Mouse (Mus musculus) gastrocnemius, adult 2 months (tissue): ENCODE data around the gene BC048679. TPM values are rescaled to one million over a fixed set of nuclear protein-coding genes. Genes with fewer than 3 reads are reported as not detected.

ENCODE experiments used
- DNase-seq: peaks from one replicate; pipeline ENCODE4 v3.0.0; 2022
- H3K27ac ChIP-seq: fragments of 200-600 bp; 2 replicates; pipeline ENCODE4 v1.8.1; 2022; ENCODE audit warnings: mild to moderate bottlenecking
- H3K4me3 ChIP-seq: fragments of 200-600 bp; 2 replicates; pipeline ENCODE4 v1.8.1; 2022; ENCODE audit warnings: mild to moderate bottlenecking, moderate library complexity
- CTCF ChIP-seq: fragments of 200-600 bp; IDR thresholded peaks from 2 replicates; pipeline ENCODE4 v1.8.1; 2022; ENCODE audit warnings: antibody characterized with exemption, mild to moderate bottlenecking, moderate library complexity
- intact Hi-C: fragments of 180-260 bp; cut with DNase I; formaldehyde crosslinking; loops from one replicate; pipeline ENCODE4 v1.15.1; 2025
- long read RNA-seq, 2 experiments: library from polyadenylated mRNA; stranded (forward); transcript quantifications; one replicate each; pipeline ENCODE4 v2.0.0; 2021
- total RNA-seq, 2 experiments: library from RNA; stranded (reverse); gene quantifications; 2 replicates each; pipeline ENCODE4 v1.2.3; 2021

BC048679 gene
- total RNA-seq: 10 to 100 TPM in 1 of 2 experiments, 1 to 10 TPM in 1; 1.4 to 10.7 TPM
- long read RNA-seq, experiment 1, partial matches to known transcripts: 1 of 4 reads
- long read RNA-seq, experiment 1, other reads (novel, unspliced or antisense): 3 of 4 reads
- long read RNA-seq, experiment 2, partial matches to known transcripts: 0 of 4 reads
- long read RNA-seq, experiment 2, other reads (novel, unspliced or antisense): 4 of 4 reads

DNA sequence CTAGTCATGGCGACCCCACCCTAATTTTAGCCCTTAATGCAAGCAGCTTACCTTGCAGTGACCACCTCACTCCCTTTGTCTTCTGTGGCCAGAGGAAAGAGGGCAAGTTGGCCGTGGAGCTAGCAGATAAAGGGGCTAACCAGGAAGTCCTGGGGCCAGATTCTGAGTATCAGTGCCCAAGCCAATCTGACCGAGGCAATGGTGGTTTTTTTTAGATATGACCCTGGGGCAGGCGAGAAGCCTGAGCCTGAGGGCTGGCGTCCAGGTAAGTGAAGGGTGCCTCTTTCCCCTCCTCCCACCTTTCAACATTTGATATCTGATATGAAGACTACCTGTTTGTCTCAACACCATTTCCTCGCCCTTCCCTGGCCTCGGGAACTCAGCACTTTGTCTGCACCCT is at the start of gene BC048679:
Gene BC048679, minus strand, starts transcription at position 101 of the 400 bp plus-strand sequence.
- H3K27ac ChIP-seq: no peak within 1 kb of the TSS
- no peak within 1 kb of the TSS for H3K4me3 ChIP-seq
- no peak for TF ChIP-seq CTCF
- no peak for DNase-seq
- intact Hi-C loops: no loop called here

DNA sequence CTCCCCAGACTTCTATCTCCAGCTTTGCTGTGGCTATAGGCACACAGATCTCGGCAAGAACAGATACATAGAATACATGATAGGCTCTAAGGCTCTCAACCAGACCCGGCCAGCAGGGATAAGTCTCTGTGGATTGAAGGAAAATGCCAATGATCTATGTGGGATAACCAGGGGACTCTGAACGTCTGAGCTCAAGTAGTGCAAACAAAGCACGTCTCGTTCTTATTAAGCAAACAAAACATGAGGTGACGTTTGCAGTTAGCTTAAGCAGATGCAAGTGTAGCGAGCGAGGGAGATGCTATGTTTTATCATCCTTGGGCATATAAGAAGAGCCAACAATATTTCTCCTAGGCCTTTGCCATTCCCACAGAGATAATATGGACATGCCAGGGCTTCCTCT is 44.9 kb upstream of the BC048679 start:
- no peak overlapping the region for H3K4me3 ChIP-seq
- intact Hi-C loops: loop anchor here (10.0 kb wide), 1 partner anchor 202 kb away; no protein-coding TSS in a partner anchor
- no peak for DNase-seq
- no peak for TF ChIP-seq CTCF
- peak overlapping the region; percentile 78 for H3K27ac ChIP-seq

DNA sequence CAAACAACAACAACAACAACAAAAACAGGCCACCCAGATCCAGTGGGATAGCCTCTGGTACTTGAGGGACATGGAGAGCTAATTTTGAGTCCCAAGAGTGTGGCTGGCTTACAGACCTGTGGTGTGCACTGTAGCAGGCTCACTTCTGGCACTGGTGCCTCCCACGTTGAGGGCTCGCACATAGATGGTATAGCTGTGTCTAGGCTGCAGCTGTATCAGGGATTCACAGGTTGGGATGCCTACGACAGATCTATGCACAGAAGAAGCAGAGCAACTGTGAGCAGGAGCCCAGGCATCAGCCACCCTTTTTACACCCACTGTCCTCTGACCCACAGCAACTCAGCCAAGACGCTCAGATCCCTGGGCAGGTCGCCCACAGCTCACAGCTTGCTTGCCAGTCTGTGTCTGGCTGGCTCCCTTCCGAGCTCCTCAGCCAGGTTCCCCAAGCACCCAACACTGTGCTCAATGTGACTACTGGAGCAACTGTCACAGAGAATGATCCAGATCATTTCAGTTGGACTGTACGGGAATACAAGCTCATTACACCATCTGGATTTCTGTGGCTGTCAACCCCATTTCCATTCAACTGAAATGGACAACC is 43.9 kb upstream of the BC048679 start:
- intact Hi-C loops: loop anchor here (10.0 kb wide), 1 partner anchor 203 kb away; no protein-coding TSS in a partner anchor

DNA sequence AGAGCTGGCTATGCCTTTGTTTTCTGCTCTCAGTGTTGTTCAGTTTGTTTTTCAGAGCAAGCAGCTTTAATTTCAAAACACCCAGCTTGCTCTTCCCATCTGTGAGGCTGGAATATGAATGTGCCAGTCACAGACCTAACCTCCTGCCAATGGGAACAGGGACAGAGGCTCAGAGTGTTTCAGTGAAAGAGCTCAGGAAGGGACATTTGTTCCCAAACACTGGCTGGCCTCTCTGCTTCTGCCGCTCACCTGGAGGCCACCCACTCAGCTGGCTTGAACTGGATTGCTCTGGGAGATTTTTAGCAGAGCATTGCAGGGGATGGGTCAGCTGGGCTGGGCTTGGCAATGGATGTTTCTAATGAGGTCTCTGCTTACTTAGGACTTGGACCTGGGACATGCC is 42.9 kb upstream of the BC048679 start:
- no peak for DNase-seq
- intact Hi-C loops: loop anchor here (10.0 kb wide), 1 partner anchor 204 kb away; no protein-coding TSS in a partner anchor
- H3K27ac ChIP-seq: peak overlapping the region; percentile 78
- 0 out of 2 replicates have a peak overlapping the region, but pooled peaks have one; percentile 11 for H3K4me3 ChIP-seq
- TF ChIP-seq CTCF: no peak

More for the DNA sequence above, 43.9 kb upstream of the BC048679 start:
- Histone ChIP-seq H3K27ac (peak overlapping the region; percentile 78), H3K4me3 (no peak overlapping the region)
- DNase-seq: peak; percentile 95
- TF ChIP-seq CTCF: no peak

DNA sequence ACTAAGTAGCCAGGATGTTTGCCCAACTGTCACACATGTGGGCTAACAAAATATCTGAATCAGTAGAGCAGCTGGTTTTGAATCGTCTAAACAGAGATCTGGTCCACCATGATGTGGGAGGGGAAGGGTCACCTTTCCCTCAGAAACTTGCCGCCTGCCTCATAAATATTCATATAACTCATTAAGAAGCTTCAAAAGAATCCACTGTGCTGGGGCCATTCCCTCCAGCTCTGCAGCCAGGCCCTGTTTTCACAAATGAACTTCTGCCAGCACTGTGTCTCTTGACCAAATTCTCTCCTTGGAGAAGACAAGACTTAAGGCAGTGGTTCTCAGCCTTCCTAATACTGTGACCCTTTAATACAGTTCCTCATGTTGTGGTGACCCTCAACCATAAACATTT is 41.5 kb upstream of the BC048679 start:
- intact Hi-C loops: no loop called here
- no peak for DNase-seq
- no peak for TF ChIP-seq CTCF
- Histone ChIP-seq H3K27ac (peak overlapping the region; percentile 78), H3K4me3 (no peak overlapping the region)

DNA sequence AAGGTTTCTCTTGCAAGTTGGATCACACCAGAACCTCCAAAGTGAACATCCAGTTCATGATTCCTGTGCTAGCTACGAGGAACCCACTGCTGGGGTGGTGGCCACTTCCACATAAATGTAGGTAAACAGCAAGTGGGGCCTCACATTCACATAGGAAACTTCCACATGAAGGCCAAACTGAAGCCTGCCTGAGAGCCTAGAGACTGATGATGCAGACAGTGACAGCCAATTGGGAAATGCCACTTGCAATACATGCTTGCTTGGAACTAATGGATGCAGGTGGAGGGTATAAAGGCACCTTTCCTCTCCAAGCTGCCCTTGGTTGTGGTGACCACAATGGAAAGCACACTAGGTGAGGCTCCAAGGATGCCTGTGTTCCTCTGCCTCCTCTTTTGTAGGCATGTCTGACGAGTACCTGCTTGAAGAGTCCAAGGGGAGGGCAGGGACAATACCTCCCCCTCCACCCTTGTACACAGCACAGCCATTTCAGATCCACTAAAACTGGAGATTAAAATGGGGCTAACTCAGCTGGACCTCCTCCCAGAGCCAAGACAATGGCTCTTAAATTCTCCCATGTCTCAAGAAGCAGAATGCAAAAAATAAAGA is 40.1 kb upstream of the BC048679 start:
- TF ChIP-seq CTCF: no peak
- no peak overlapping the region for H3K4me3 ChIP-seq
- DNase-seq: no peak
- H3K27ac ChIP-seq: no peak overlapping the region
- intact Hi-C loops: no loop called here

DNA sequence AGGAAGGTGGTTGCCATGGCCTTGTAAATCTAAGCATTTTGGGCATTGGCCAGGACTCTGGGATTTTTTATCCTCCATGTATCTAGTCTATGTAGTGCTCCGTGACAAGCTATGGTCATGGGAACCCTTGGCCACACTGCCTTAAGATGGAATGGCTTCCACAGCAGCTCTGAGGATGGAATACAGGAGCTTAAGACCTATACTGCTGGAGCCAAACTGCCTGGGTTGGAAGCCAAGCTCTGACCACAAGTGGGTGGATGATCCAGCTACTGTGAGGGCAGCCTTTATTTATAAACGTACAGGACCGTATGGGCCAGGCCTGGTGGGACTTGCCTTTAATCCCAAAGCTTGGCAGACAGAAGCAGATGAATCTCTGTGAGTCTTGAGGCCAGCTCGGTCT is 38.4 kb upstream of the BC048679 start:
- no peak for DNase-seq
- H3K27ac ChIP-seq: no peak overlapping the region
- TF ChIP-seq CTCF: no peak
- intact Hi-C loops: no loop called here
- no peak overlapping the region for H3K4me3 ChIP-seq

DNA sequence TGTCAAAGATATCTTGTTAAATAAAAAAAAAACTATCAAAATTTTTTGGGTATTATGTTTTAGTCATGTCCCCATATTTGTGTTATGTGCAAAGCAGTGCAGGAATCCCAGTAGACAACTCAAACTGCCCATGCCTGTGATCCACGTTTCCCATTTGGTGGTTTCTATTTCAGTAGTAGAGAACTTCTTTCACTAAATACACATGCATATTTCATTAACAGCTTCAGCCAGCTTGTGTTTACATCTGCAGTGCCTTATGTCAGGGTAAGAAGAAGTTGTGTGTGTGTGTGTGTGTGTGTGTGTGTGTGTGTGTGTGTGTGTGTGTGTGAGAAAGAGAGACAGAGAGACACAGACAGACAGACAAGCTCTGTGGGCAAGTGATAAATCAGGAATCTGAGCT is 33.4 kb upstream of the BC048679 start:
- Histone ChIP-seq H3K27ac (no peak overlapping the region), H3K4me3 (no peak overlapping the region)
- intact Hi-C loops: no loop called here
- no peak for DNase-seq
- TF ChIP-seq CTCF: no peak

DNA sequence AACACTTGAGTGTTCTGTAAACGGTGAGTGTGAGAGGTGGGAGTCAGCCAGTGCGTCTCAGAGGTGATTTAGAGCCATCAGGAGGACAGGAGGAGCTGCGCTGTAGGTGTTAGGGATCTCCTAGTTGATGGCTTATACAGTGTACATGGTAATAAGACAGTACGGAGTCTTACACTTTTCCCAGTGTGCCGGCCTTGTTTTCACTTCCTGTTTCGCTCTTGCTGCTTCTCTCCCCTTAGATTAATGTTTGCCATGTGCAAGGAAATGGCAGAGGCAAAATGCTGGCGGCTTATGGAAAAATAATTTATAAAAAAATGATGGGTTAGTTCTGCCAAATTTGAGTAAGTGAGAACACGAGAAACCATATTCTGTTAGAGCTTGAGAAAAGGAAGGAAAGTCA is 30.8 kb upstream of the BC048679 start:
- no peak for TF ChIP-seq CTCF
- intact Hi-C loops: no loop called here
- Histone ChIP-seq H3K27ac (no peak overlapping the region), H3K4me3 (no peak overlapping the region)
- DNase-seq: no peak

DNA sequence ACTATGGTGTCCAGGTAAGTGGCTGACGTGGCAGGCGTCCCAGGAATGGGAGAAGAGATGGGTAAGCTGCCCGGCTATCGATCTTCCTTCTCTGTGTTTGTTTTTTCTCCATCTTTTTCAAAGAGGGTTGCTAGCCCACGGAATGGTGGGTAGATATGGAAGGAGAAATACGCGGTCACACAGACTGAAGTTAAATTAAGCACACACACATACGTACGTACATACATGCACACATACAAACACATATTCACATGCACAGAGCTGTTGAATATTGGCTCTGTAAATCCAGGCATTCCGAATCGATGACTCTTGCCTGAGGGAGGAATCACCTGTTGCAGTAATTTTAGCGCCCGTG is 25.6 kb upstream of the BC048679 start:
- no peak for TF ChIP-seq CTCF
- DNase-seq: no peak
- intact Hi-C loops: loop anchor here (2.0 to 5.0 kb wide), 2 partner anchors 47 to 66 kb away; partner anchors contain the start of genes Cpeb1 and Whamm
- Histone ChIP-seq H3K27ac (peak overlapping the region; percentile 96), H3K4me3 (peak overlapping the region; percentile 92)

DNA sequence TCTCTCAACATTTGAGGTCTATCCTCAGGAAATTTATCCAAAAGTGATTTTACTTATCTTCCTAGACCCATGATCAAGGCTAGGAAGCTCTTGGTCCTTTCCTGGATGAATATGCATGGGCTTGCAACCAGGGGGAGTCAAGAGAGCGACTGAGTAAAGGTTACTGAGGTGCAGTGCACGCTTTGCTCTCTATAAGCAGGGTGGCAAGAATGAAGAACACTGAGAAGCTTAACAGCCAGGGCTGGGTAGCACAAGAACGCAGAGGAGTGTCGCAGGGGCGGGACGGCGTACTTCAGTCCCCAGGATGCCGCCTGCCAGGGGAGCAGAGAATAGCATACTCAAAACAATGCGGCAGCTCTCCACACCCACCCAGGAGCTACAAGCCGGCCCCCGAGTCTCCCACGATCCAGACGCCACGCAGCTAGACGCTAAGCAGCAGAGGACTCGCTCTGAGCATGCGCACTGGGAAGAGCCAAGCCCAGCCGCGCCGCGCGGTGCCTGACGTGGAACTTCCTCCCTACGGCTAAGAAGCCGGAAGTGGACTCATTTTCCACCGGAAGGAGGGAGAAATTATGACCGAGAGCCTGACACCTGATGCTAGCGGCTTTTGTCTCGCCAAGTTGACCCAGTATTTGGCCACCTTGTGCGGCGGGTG is 25.1 kb upstream of the BC048679 start:
- peak; percentile 36 for TF ChIP-seq CTCF
- peak overlapping the region; percentile 96 for H3K27ac ChIP-seq
- DNase-seq: peak; percentile 94
- intact Hi-C loops: loop anchor here (2.0 to 5.0 kb wide), 2 partner anchors 48 to 66 kb away; partner anchors contain the start of genes Cpeb1 and Whamm
- H3K4me3 ChIP-seq: peak overlapping the region; percentile 92

DNA sequence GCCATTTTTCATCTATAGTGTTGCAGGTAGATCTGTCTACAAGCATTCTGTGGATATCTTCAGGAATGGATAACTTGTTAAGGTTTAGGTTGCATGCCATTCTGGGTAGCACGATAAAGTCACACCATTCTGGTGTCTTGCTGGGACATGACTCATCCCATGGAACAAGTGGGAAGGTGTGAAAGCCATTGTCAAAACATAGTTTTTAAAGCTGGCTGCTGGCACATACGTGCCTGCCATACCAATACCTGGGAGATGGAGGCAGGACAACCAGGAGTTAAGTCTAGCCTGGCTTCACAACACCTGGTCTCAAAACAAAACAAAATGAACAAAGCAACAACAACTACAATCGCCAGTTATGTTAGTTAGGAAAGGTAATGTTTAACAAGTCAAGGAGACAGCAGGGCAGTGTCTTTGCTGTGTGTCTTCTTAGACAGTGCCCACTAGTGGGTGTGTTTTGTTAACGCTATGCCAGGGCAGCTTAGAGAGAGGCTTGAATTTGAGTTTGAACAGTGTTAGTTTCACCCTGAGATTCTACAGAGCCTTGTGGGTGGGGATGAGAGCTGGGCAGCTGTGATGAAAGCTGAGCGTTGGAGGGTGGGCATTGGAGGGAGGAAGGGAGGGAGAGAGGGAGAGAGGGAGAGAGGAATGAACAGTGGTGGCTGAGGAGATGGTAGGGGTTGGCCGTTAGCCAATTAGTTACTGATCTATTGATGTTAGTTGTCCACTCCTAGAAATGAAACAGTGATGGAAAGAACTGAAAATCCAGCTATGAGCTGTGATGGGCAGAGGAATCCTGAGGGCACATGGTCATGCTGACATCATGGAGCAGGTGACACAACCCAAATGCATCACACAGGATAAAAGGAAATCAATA is 18.3 kb upstream of the BC048679 start:
- no peak for TF ChIP-seq CTCF
- intact Hi-C loops: no loop called here
- no peak for DNase-seq
- no peak overlapping the region for H3K4me3 ChIP-seq
- H3K27ac ChIP-seq: no peak overlapping the region
